Mouse (Mus musculus) ovary, postnatal 36 days (tissue): Measurements from ENCODE around the gene Ccdc88c.
"Not testable (repeated sequence)": the region's sequence is repeated elsewhere in the genome, so short reads cannot be mapped to it uniquely, and the experiment has no call there.

ENCODE experiments used
- DNase-seq: peaks from one replicate; pipeline ENCODE4 v3.0.0; 2022; ENCODE audit warnings: low spot score, mixed read lengths

Gene Ccdc88c

GRCm38 (mm10) chr12:101016412-101016928, 12.4 kb downstream of the Ccdc88c start:
- DNase-seq, result no peak

GRCm38 (mm10) chr12:101015926-101016325, 12.9 kb downstream of the Ccdc88c start:
- no peak for DNase-seq

- no peak for DNase-seq
These were observed 13.7 kb downstream of the Ccdc88c start for GRCm38 (mm10) chr12:101015165-101015560.

- DNase-seq, result no peak
These were observed 14.2 kb downstream of the Ccdc88c start for GRCm38 (mm10) chr12:101014549-101015164.

GRCm38 (mm10) chr12:101013668-101014067, 15.2 kb downstream of the Ccdc88c start:
- not testable (repeated sequence) for DNase-seq

GRCm38 (mm10) chr12:101013078-101013665, 15.7 kb downstream of the Ccdc88c start:
- no peak for DNase-seq

- peak; percentile 59 for DNase-seq
These were observed 16.4 kb downstream of the Ccdc88c start for GRCm38 (mm10) chr12:101012197-101013077.

- DNase-seq, result no peak
These were observed 17.8 kb downstream of the Ccdc88c start for GRCm38 (mm10) chr12:101011017-101011416.

GRCm38 (mm10) chr12:101010148-101010920, 18.5 kb downstream of the Ccdc88c start:
- no peak for DNase-seq

- no peak for DNase-seq
These were observed 19.6 kb downstream of the Ccdc88c start for GRCm38 (mm10) chr12:101009225-101009624.

- DNase-seq, result no peak
These were observed 20.2 kb downstream of the Ccdc88c start for GRCm38 (mm10) chr12:101008648-101009047.

- no peak for DNase-seq
These were observed 20.8 kb downstream of the Ccdc88c start for GRCm38 (mm10) chr12:101007968-101008481.

GRCm38 (mm10) chr12:101007427-101007826, 21.4 kb downstream of the Ccdc88c start:
- DNase-seq, result no peak

- DNase-seq, result no peak
These were observed 23.0 kb downstream of the Ccdc88c start for GRCm38 (mm10) chr12:101005665-101006420.

- no peak for DNase-seq
These were observed 23.9 kb downstream of the Ccdc88c start for GRCm38 (mm10) chr12:101004982-101005381.

- DNase-seq, result no peak
These were observed 25.9 kb downstream of the Ccdc88c start for GRCm38 (mm10) chr12:101002801-101003513.

- DNase-seq, result no peak
These were observed 29.5 kb downstream of the Ccdc88c start for GRCm38 (mm10) chr12:100999061-100999954.

GRCm38 (mm10) chr12:100998564-100998962, 30.3 kb downstream of the Ccdc88c start:
- DNase-seq, result no peak
